Mouse (Mus musculus): ENCODE data around the gene Nck1. TPM values are rescaled to one million over a fixed set of nuclear protein-coding genes. Genes with fewer than 3 reads are reported as not detected.

Gene Nck1
- polyA plus RNA-seq, 1 experiment, result 53.3 TPM

DNA sequence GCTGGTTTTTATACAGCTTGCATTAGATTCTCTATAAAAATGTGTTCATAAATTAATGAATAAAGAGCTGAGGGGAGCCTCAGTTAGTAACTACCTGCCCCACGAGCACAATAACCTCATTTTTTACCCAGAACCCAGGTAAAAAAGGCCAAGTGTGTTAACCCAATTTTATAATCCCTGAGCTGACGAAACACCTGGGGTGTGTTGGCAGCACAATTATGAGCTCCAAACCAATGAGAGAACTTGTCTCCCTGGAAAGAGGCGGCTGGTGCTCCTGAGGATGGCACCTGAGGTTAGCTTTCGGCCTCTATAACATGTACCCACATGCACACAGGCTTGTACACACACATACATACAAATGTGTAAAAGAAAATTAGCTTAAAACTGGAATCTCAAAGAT lies 40.4 kb downstream of the Nck1 start:
- WGBS, result 6% methylated on average over 4 of the region's 4 CpGs
- Histone ChIP-seq H3K4me1 (ENCODE audit: control insufficient read depth, insufficient read depth, low read length) (no peaks in the 10 kb centered on the region; the same call in 1 of the 2 replicates), H3K27me3 (ENCODE audit: control insufficient read depth, insufficient read depth, low read length) (no peaks in the 10 kb centered on the region; the same call in 1 of the 2 replicates), H3K27ac (ENCODE audit: insufficient read depth, low read length) (peak overlapping the region; percentile 52), H3K4me3 (replicated peaks; ENCODE audit: insufficient read depth, low read depth, low read length) (no peak overlapping the region)
- DNase-seq, result peak; percentile 38 to 61
- no peak for TF ChIP-seq POLR2A (IDR thresholded peaks at IDR 0.05; ENCODE audit: borderline replicate concordance, insufficient read depth, low read length)
- no peak for TF ChIP-seq CTCF (IDR thresholded peaks at IDR 0.05; ENCODE audit: borderline replicate concordance, insufficient read depth, low read depth, low read length)

DNA sequence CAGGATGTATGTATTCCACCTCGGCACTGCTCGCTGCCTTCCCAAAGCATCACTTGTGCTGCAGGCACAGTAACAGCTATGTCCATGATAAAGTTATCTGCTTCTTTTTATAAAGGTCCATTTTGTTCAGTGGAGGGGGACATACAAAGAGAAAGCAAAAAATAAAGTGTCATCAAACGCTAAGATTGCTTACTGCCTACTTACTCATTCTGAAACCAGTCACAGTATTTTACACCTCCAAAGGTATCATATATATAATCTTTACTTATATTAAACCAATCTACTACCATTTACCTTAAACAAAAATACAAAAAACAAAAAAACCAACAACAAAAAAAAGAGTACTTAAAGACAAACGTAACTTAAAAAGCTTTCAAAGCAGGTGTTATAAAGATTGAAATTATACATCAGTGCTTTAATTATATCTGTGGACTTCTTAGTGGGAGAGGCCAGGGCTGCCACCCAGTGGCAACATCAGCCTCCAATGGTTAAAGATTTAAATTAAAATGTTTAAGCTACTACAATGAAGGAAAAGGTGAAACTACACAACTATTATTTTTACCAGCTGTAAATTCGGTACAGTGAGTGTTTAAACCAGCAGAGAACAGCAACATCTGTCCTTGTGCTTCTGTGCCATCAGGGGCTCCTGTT lies 52.2 kb downstream of the Nck1 start:
- H3K4me1 ChIP-seq (ENCODE audit: control insufficient read depth, insufficient read depth, low read length), result no peaks in the 10 kb centered on the region; the same call in 1 of the 2 replicates
- 81% methylated on average over 5 of the region's 5 CpGs for WGBS
- no peak overlapping the region for H3K27ac ChIP-seq (ENCODE audit: insufficient read depth, low read length)
- DNase-seq, result no peak
- no peak overlapping the region for H3K4me3 ChIP-seq (replicated peaks; ENCODE audit: insufficient read depth, low read depth, low read length)
- H3K27me3 ChIP-seq (ENCODE audit: control insufficient read depth, insufficient read depth, low read length), result no peaks in the 10 kb centered on the region
- TF ChIP-seq POLR2A (IDR thresholded peaks at IDR 0.05; ENCODE audit: borderline replicate concordance, insufficient read depth, low read length), result no peak
- TF ChIP-seq CTCF (IDR thresholded peaks at IDR 0.05; ENCODE audit: borderline replicate concordance, insufficient read depth, low read depth, low read length), result peak; percentile 39; the same call in 1 of the 2 replicates

DNA sequence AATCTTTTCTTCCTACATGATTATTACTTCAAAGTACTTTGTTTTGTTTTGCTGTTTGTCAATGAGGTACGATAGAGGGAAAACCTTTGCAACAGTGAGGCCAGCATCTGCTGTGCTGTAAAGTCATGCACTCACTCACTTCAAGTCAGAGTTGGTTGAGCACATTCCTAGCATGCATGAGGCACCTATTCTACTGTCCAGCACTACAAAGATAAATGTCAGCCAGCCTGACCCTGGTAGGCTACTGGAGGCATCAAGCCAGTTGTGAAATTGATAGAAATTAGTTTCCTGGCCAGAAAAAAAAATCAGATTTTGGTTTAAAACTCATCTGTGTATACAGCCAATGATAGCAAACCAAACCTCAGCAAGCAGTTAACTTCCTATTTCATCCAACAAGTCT lies 54.5 kb downstream of the Nck1 start:
- DNase-seq, result no peak
- Histone ChIP-seq H3K27ac (ENCODE audit: insufficient read depth, low read length) (no peak overlapping the region), H3K27me3 (ENCODE audit: control insufficient read depth, insufficient read depth, low read length) (no peaks in the 10 kb centered on the region), H3K4me1 (ENCODE audit: control insufficient read depth, insufficient read depth, low read length) (peaks cover 2% of the 10 kb centered on the region), H3K4me3 (replicated peaks; ENCODE audit: insufficient read depth, low read depth, low read length) (no peak overlapping the region)
- 88% methylated on average over 1 of the region's 1 CpGs for WGBS
- TF ChIP-seq POLR2A (IDR thresholded peaks at IDR 0.05; ENCODE audit: borderline replicate concordance, insufficient read depth, low read length) (no peak), CTCF (IDR thresholded peaks at IDR 0.05; ENCODE audit: borderline replicate concordance, insufficient read depth, low read depth, low read length) (no peak)

DNA sequence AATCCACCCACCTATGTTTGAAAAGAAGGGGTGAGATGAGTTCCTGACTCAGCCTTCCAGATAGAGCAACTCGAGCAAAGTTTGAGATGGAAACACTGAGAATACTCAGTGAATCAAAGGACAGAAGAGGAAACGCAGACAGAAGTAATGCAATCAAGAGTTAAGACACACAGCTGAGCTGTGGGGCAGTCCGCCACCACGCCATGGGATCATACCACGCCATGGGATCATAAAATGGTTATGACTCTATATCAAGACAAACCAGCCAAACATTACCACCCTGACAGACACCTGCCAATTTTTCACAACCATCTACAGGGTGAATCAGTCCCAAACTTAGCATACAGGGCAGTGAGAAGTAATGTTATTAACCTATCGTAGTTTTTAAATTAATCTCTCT lies 57.0 kb downstream of the Nck1 start:
- no peak for DNase-seq
- 97% methylated on average over 6 of the region's 6 CpGs for WGBS
- no peak overlapping the region for H3K27ac ChIP-seq (ENCODE audit: insufficient read depth, low read length)
- H3K4me1 ChIP-seq (ENCODE audit: control insufficient read depth, insufficient read depth, low read length), result peaks cover 2% of the 10 kb centered on the region
- no peak for TF ChIP-seq CTCF (IDR thresholded peaks at IDR 0.05; ENCODE audit: borderline replicate concordance, insufficient read depth, low read depth, low read length)
- no peak for TF ChIP-seq POLR2A (IDR thresholded peaks at IDR 0.05; ENCODE audit: borderline replicate concordance, insufficient read depth, low read length)
- H3K27me3 ChIP-seq (ENCODE audit: control insufficient read depth, insufficient read depth, low read length), result no peaks in the 10 kb centered on the region
- H3K4me3 ChIP-seq (replicated peaks; ENCODE audit: insufficient read depth, low read depth, low read length), result no peak overlapping the region

DNA sequence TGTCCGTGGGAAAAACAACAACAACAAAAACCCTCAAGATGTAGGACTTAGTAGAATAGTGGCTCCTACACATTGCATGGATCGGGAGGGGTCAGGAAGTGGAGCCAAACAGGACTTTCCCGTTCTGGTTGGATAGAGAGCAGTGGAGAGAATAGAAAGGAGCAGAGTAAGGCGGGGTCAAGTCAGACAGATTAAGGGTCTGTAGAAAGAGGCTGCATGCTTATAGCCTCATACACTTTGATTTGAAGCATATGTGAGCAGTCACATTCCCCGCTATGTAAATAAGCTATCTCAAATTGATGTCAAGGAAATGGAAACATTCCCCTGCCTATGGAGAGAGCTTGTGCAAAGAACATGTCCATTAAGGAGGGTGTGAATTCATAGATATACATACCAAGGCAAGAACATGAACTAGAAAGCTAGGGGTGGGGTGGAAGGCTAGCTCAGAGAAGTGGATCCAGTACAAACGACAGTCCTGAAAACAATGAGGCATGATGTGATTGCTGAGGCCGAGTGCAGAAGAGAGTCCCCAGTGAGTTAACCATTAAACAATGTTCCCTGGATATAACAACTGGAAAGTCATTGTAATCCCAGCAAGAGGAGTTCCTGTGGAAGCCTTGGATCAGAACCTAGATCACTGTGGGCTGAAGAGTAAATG lies 57.7 kb downstream of the Nck1 start:
- Histone ChIP-seq H3K27ac (ENCODE audit: insufficient read depth, low read length) (no peak overlapping the region), H3K27me3 (ENCODE audit: control insufficient read depth, insufficient read depth, low read length) (no peaks in the 10 kb centered on the region), H3K4me3 (replicated peaks; ENCODE audit: insufficient read depth, low read depth, low read length) (no peak overlapping the region), H3K4me1 (ENCODE audit: control insufficient read depth, insufficient read depth, low read length) (peaks cover 2% of the 10 kb centered on the region)
- 78% methylated on average over 7 of the region's 7 CpGs for WGBS
- no peak for DNase-seq
- TF ChIP-seq CTCF (IDR thresholded peaks at IDR 0.05; ENCODE audit: borderline replicate concordance, insufficient read depth, low read depth, low read length), result no peak

DNA sequence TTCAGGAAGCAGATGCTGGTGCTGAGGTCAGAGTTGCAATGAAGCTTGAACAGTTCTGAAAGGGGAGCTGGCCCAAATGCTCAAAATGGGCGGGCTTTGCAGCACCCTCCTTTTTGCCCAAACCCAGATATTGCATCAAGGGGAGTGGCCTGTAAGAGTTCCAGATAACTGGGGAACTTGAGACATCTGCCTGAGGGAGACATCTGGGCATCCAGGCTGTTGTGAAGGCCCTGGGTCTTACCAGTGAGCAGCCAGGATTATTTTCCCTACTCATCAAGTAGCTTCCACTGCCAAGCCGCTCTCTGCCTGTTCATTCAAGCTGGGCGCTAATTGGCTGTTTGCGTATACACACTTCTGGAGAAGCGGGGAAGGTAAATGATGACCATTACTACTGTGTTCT lies 59.5 kb downstream of the Nck1 start, which contains the start of gene Il20rb:
Gene Il20rb (minus strand): TSS at position 358 of the 400 bp plus-strand sequence.
- WGBS, result 77% methylated on average over 5 of the region's 5 CpGs
- no peaks in the 10 kb centered on the region for H3K27me3 ChIP-seq (ENCODE audit: control insufficient read depth, insufficient read depth, low read length)

DNA sequence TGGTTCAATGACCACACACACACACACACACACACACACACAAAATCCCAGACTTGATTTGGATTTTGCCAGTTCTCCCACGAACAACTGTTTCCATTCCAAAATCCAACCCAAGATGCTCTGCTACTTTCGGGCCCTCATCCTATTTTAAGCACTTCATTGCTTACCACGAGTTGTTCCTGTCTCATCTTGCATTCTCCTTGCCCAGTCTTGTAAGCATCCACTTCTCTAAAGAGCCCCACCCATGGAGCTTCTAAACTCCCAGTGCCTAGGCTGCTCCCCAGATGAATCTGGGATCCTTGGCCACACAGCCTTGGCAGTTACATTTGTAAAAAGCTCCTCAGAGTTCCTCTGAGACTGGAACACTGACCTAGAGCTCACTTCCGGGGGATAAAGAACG lies 62.6 kb downstream of the Nck1 start:
- TF ChIP-seq POLR2A (IDR thresholded peaks at IDR 0.05; ENCODE audit: borderline replicate concordance, insufficient read depth, low read length) (no peak), CTCF (IDR thresholded peaks at IDR 0.05; ENCODE audit: borderline replicate concordance, insufficient read depth, low read depth, low read length) (no peak)
- Histone ChIP-seq H3K27ac (ENCODE audit: insufficient read depth, low read length) (no peak overlapping the region), H3K27me3 (ENCODE audit: control insufficient read depth, insufficient read depth, low read length) (no peaks in the 10 kb centered on the region), H3K4me3 (replicated peaks; ENCODE audit: insufficient read depth, low read depth, low read length) (no peak overlapping the region), H3K4me1 (ENCODE audit: control insufficient read depth, insufficient read depth, low read length) (peaks cover 2% of the 10 kb centered on the region; the same call in 1 of the 2 replicates)
- DNase-seq, result no peak
- WGBS, result 90% methylated on average over 5 of the region's 5 CpGs

More for the DNA sequence above, 59.5 kb downstream of the Nck1 start, which contains the start of gene Il20rb:
- DNase-seq, result no peak
- Histone ChIP-seq H3K4me3 (replicated peaks; ENCODE audit: insufficient read depth, low read depth, low read length) (no peak within 1 kb of the TSS), H3K27ac (ENCODE audit: insufficient read depth, low read length) (no peak within 1 kb of the TSS), H3K4me1 (ENCODE audit: control insufficient read depth, insufficient read depth, low read length) (peaks cover 2% of the 10 kb centered on the region; the same call in 1 of the 2 replicates)
- TF ChIP-seq CTCF (IDR thresholded peaks at IDR 0.05; ENCODE audit: borderline replicate concordance, insufficient read depth, low read depth, low read length) (no peak), POLR2A (IDR thresholded peaks at IDR 0.05; ENCODE audit: borderline replicate concordance, insufficient read depth, low read length) (no peak)

DNA sequence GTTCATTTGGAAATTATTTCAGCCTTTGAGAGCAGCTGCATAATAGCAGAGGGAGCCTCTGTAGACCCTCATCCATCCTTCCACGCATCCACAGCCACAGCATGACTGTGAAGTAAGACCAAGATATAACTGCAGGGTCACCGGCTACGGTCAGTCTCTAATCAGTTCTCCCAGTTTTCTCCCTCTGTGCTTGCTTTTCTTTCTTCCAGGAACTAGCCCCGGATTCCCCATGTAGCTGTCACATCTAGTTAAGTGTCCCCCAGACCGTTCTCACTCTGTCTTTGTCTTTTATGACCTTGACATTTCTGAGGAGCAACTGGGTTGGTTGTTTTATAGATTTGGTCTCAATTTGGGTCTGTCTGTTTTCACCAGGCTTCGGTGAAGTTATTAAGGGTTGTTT lies 64.3 kb downstream of the Nck1 start:
- H3K27ac ChIP-seq (ENCODE audit: insufficient read depth, low read length), result no peak overlapping the region
- no peak for DNase-seq
- H3K27me3 ChIP-seq (ENCODE audit: control insufficient read depth, insufficient read depth, low read length), result no peaks in the 10 kb centered on the region
- no peak for TF ChIP-seq POLR2A (IDR thresholded peaks at IDR 0.05; ENCODE audit: borderline replicate concordance, insufficient read depth, low read length)
- TF ChIP-seq CTCF (IDR thresholded peaks at IDR 0.05; ENCODE audit: borderline replicate concordance, insufficient read depth, low read depth, low read length), result no peak
- H3K4me3 ChIP-seq (replicated peaks; ENCODE audit: insufficient read depth, low read depth, low read length), result no peak overlapping the region
- WGBS, result 65% methylated on average over 6 of the region's 6 CpGs
- H3K4me1 ChIP-seq (ENCODE audit: control insufficient read depth, insufficient read depth, low read length), result peaks cover under 1% of the 10 kb centered on the region; the same call in 1 of the 2 replicates

Data from cerebellum, adult 2 months (tissue).